Mouse (Mus musculus): ENCODE results near the gene Prrg1. TPM values are rescaled to one million over a fixed set of nuclear protein-coding genes. Genes with fewer than 3 reads are reported as not detected.

Gene Prrg1
- 1 to 10 TPM; 2.3 to 2.8 TPM for total RNA-seq (2023)

GRCm38 (mm10) chrX:78583202-78584004, at the start of gene Prrg1:
Gene Prrg1 (minus strand): TSS chrX:78583896.

Other genes starting within 250 kb of the Prrg1 start
- not detected for gene 4930480E11Rik, start 214.3 kb downstream of the Prrg1 start, total RNA-seq (2023)
- not detected for gene Fam47c, start 153.9 kb upstream of the Prrg1 start, total RNA-seq (2023)

Measured in monocyte, adult 59 days (primary cell).